Mouse (Mus musculus) retina, adult 2 months (tissue): Measurements from ENCODE around the gene Olfr741.

Experiments used
- DNase-seq: peaks from one replicate; pipeline ENCODE4 v3.0.0-alpha.2; 2012; ENCODE audit warnings: low read depth, low spot score

The Olfr741 gene

DNA sequence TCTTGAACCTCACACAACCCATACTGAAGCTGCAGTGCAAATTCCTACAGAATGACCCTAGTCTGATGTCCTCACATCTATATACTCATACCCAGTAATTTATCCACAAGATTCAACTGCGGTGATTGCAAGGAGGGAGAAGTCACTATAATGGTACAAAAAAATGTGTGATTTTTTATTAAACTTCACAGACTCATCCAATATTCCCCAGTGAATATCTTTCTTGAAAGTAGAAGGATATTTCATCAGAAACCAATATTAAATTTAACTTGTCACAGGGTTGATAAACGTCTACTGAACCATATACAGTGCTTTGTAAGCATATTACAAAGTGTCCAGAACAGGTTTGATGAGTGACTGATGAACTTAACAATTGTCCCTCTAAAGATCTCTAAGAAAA, at the start of gene Olfr741:
Gene Olfr741 (plus strand): TSS at position 301 of the 400 bp plus-strand sequence.
- no peak for DNase-seq

DNA sequence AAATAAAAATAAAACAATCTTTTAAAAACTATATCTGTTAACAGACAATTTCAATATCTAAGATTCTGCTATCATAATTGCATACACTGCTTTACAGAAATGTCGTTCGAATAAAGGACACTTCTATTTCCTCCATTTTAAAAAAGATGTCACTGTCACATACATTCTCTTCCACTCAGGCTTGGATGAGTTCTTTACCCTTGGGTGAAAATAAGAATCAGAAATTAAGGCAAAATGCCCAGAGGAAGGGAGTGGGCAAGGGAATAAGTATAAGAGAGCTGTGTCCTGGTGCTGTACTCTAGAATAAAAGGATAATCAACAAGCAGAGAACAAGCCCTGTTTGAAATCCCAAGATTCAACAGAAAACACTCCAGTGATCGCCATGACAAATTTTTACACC, 27.3 kb upstream of the Olfr741 start, which contains the start of gene Olfr740:
Gene Olfr740 (plus strand): TSS at position 301 of the 400 bp plus-strand sequence.
- no peak for DNase-seq

DNA sequence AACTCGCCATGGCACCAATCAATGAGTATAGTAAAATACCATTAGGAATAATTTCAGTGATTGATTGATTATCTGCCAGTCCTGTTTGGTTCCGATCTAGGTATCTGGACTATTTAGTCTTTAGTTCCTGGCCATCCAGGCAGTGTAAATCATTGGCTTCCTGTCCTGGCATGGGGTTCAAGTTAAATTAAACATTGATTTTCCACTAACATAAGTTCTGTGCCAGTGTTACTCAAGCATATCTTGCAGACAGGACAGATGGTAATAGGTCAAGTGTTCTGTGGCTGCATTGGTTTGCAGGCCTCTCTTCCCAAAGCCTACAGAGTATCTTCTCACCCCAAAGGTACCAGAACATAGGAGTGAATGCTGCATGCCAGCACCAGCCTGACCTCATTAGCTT, 5.9 kb downstream of the Olfr741 start:
- DNase-seq = no peak

DNA sequence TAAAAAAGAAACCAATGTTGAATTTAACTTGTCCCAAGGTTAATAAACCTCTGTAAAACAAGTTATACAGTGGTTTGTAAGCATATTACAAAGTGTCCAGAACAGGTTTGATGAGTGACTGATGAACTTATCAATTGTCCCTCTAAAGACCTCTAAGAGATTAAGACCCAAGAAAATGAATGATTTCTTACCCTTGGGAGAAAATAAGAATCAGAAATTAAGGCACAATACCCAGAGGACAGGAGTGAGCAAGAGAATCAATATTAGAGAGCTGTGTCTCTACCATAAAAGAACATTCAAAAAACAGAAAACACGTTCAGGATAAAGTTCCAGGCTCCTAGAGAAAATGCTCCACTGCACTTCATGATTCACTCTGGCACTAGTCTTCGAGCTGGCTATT, 30.8 kb downstream of the Olfr741 start, which contains the start of gene Olfr742:
Gene Olfr742 (plus strand): TSS at position 301 of the 400 bp plus-strand sequence.
- no peak for DNase-seq

DNA sequence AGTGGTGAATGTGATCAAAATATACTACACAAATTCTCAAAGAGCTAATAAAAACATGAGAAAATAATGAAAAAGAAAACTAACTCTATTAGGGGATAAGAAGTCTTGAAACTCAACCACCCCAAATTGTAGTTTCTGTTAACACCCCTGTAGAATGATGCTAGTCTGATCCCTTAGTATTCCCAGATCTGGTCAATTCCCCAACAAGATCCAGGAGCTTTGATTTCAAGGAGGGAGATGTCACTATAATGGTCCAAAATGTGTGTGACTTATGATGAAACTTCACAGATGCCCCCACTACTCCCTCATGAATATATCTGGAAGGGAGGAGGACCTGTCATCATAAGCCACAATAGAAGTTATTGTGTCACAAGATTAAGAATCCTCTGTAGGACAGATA, 49.0 kb downstream of the Olfr741 start, which contains the start of gene Olfr743:
Gene Olfr743 (plus strand): TSS at position 301 of the 400 bp plus-strand sequence.
- no peak for DNase-seq
